Mouse (Mus musculus): ENCODE data around the gene Litaf.

- TF ChIP-seq CTCF (IDR thresholded peaks at IDR 0.05; ENCODE audit: low read depth): no peak
- TF ChIP-seq EP300 (IDR thresholded peaks at IDR 0.05; ENCODE audit: low read depth): no peak
Measured at GRCm38 (mm10) chr16:10915066-10915465, 150.9 kb downstream of the Litaf start.
